Mouse (Mus musculus) limb, embryonic 14.5 days (tissue): Measurements from ENCODE around the gene Foxg1. TPM values are rescaled to one million over a fixed set of nuclear protein-coding genes. Genes with fewer than 3 reads are reported as not detected.

Experiments used
- ATAC-seq: fragments of 200-750 bp; cut with Nextera tagmentation; 2 replicates; pipeline ENCODE4 v1.8.0; 2017; ENCODE audit warnings: low read depth, moderate number of reproducible peaks, moderate TSS enrichment; ENCODE audit not compliant: low FRiP score
- DNase-seq: peaks from one replicate; pipeline ENCODE4 v3.0.0-alpha.2; 2015; ENCODE audit warnings: low spot score
- H3K27ac ChIP-seq: fragments of 300-500 bp; sonication (generic); replicated peaks from 2 replicates; pipeline ENCODE4 v1.5.1; 2014; ENCODE audit warnings: low read depth, mild to moderate bottlenecking, low read length, moderate library complexity, mixed read lengths
- H3K27me3 ChIP-seq: fragments of 300-500 bp; sonication (generic); 2 replicates; pipeline ENCODE4 v1.6.1; 2014; ENCODE audit warnings: low read length, mixed read lengths; ENCODE audit not compliant: control insufficient read depth, insufficient read depth
- H3K36me3 ChIP-seq: fragments of 300-500 bp; sonication (generic); 2 replicates; pipeline ENCODE4 v1.6.1; 2014; ENCODE audit warnings: mild to moderate bottlenecking, low read length, moderate library complexity, mixed read lengths; ENCODE audit not compliant: control insufficient read depth, insufficient read depth
- H3K4me1 ChIP-seq: fragments of 300-500 bp; sonication (generic); 2 replicates; pipeline ENCODE4 v1.6.1; 2014; ENCODE audit warnings: antibody characterized with exemption, low read length, mixed read lengths; ENCODE audit not compliant: control insufficient read depth, insufficient read depth
- H3K4me2 ChIP-seq: fragments of 300-500 bp; sonication (generic); replicated peaks from 2 replicates; pipeline ENCODE4 v1.6.1; 2014; ENCODE audit warnings: low read depth, mild to moderate bottlenecking, low read length, moderate library complexity; ENCODE audit not compliant: severe bottlenecking
- H3K4me3 ChIP-seq: fragments of 300-500 bp; sonication (generic); replicated peaks from 2 replicates; pipeline ENCODE4 v1.5.1; 2014; ENCODE audit warnings: low read length
- H3K9ac ChIP-seq: fragments of 300-500 bp; sonication (generic); 2 replicates; pipeline ENCODE4 v1.6.1; 2014; ENCODE audit warnings: mild to moderate bottlenecking, low read depth, low read length, moderate library complexity; ENCODE audit not compliant: severe bottlenecking
- H3K9me3 ChIP-seq: fragments of 300-500 bp; sonication (generic); 2 replicates; pipeline ENCODE4 v1.6.1; 2016; ENCODE audit warnings: low read length; ENCODE audit not compliant: control insufficient read depth
- POLR2A ChIP-seq: fragments of 200-500 bp; IDR thresholded peaks from 2 replicates; pipeline ENCODE4 v1.8.0; 2012; ENCODE audit warnings: inconsistent platforms, mild to moderate bottlenecking, moderate library complexity, borderline replicate concordance; ENCODE audit not compliant: insufficient read depth, insufficient read length; ENCODE audit errors: extremely low read depth
- WGBS: fragments of 180-500 bp; shearing (Covaris S2); extraction: QIAGEN DNeasy Blood & Tissue Kit; methylation state at CpG from one replicate; pipeline ENCODE4 v1.1.7; 2014; 5-methylcytosine and 5-hydroxymethylcytosine counted together
- polyA plus RNA-seq, 2 experiments: library from polyadenylated mRNA; depleted of rRNA in 1 of 2; stranded (reverse) in 1 of 2; unstranded in 1 of 2; fragments of >200 nt; fragmentation: Nextera tagmentation in 1 of 2; extraction: Ambion mirVana in 1 of 2; gene quantifications; 2 replicates each; pipeline versions ENCODE4 v1.2.1 to v1.2.3; 2012 to 2014

Foxg1 gene
- polyA plus RNA-seq, 2 experiments, result 1.2 TPM; not detected in 1

DNA sequence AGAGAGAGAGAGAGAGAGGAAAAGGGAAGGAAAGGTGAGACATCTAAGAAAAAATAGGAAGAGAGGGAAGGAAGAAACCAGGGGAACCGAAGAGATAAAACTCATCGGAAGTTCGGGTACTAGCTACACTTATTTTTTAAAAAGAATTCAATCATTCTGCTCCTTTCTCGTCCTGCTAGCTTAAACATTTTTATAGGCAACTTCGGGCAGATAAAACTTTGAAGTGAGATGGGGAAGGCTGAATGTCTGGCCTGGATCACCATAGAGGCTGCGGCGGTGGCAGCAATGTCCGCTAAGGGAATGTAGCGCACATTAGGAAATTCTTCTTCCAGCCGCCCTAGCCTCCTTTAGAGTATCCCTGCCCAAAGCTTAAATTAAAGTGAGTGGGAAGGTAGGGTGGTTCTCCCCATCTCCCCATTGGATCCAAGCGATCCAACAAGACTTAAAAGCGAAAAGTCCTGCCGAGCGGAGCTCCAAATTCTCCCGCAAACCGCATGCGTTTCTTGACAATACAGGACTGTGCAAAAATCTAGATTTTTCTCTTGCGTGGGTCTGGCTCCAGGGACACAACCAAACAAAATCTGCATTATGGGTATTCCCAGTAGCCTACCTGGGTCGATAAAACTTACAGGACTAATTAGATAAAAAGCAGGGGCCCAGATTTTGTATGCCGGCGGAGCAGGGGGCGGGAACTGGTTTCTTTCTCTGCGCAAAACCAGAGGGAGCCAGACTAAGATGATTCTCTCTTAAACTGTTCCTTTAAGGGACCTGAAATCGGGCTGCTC, 8.4 kb upstream of the Foxg1 start:
- Histone ChIP-seq H3K9me3 (no peaks in the 10 kb centered on the region), H3K9ac (no peak overlapping the region), H3K4me2 (peak overlapping the region; percentile 39), H3K4me1 (no peaks in the 10 kb centered on the region), H3K27ac (no peak overlapping the region), H3K36me3 (no peaks in the 10 kb centered on the region), H3K27me3 (peaks cover 71% of the 10 kb centered on the region), H3K4me3 (peak overlapping the region; percentile 23)
- no peak for DNase-seq
- WGBS, result 2% methylated on average over 24 of the region's 24 CpGs
- TF ChIP-seq POLR2A, result no peak
- ATAC-seq, result no peak

- peaks cover 77% of the 10 kb centered on the region for H3K27me3 ChIP-seq
- H3K4me1 ChIP-seq, result no peaks in the 10 kb centered on the region
- H3K4me2 ChIP-seq, result peak overlapping the region; percentile 39
- no peaks in the 10 kb centered on the region for H3K36me3 ChIP-seq
- no peak for TF ChIP-seq POLR2A
- no peaks in the 10 kb centered on the region for H3K9me3 ChIP-seq
- WGBS, result under 1% methylated on average over 14 of the region's 14 CpGs
- H3K9ac ChIP-seq, result no peak overlapping the region
- H3K4me3 ChIP-seq, result peak overlapping the region; percentile 23
- no peak overlapping the region for H3K27ac ChIP-seq
- ATAC-seq (no peak), DNase-seq (peak; percentile 57)
Measured at GRCm38 (mm10) chr12:49374606-49374995, 7.9 kb upstream of the Foxg1 start.

DNA sequence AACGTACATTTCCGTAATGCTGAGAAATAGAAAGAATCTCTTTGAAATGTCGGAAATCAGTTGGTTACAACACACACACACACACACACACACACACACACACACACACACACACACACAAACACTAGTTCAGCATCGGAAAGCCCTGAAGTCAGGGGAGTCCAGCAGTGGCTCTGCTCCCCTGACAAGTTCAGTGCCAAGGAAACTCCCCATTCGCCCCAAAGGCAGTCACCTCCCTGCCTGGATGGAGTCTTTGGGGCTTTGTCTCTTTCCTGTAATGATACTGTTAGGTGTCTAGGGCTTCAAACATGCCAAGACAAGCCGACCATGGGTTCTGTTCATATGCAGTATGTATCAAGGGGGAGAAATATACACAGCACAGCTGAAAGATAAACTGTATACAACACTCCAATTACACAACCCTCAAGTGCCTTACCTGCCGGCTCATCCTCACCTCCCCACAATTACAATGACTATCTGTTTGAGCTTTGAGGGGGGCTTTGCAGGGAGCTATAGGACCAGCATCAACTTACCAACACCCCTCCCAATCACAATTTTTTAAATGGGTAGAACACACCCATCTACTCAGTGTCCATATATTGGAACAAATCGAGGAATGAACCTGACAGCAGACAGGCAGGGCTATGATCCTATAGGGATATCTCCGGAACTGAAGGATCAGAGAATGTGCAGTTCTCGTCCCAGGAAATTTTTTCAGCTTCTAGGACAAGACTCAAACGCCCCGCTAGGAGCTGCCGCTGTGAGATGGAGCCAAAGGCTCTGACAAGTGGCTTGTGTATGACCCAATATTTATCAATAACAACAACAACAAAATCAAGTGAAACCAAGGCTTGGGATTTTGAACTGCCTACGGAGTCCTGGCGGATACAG, 6.8 kb upstream of the Foxg1 start:
- WGBS, result 4% methylated on average over 15 of the region's 15 CpGs
- no peak for ATAC-seq
- peaks cover 88% of the 10 kb centered on the region for H3K27me3 ChIP-seq
- DNase-seq, result no peak
- no peaks in the 10 kb centered on the region for H3K9me3 ChIP-seq
- no peak overlapping the region for H3K27ac ChIP-seq
- no peak overlapping the region for H3K9ac ChIP-seq
- H3K4me1 ChIP-seq, result no peaks in the 10 kb centered on the region
- H3K4me3 ChIP-seq, result no peak overlapping the region
- no peak overlapping the region for H3K4me2 ChIP-seq
- TF ChIP-seq POLR2A, result no peak
- no peaks in the 10 kb centered on the region for H3K36me3 ChIP-seq

DNA sequence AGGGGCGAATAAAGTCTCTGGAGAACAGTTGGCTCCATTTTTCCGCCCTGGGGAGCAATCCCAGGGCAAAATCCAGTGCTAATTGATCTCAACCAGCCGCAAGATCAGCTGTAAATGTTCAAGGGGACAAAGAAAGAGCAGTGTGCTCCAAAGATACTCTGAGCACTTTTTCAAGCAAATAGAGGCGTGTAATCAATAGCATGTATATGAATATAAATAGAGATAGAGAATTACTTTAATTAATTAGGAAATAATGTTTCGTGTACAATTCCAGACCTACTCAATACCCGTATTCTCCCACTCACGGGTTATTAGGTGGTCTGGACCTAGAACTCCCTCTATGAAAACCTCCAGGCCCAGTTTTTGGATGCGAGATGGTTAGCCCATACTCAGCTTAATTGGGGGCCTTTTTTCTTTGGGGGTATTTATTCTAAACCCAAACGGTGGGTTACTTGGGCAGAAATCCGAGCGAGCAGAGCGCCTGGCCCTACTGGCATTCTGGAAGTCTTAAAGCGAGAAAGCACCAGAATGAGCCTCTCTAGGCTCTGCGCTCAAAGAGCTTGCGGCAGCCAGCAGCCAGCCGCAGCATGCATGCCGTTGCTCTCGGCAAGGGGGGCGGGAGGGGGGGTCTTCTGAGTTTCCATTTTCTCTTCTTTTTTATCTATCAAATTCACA, 6.0 kb upstream of the Foxg1 start:
- no peak overlapping the region for H3K9ac ChIP-seq
- 1% methylated on average over 19 of the region's 19 CpGs for WGBS
- TF ChIP-seq POLR2A, result no peak
- H3K4me3 ChIP-seq, result no peak overlapping the region
- no peak for DNase-seq
- H3K9me3 ChIP-seq, result no peaks in the 10 kb centered on the region
- H3K27ac ChIP-seq, result no peak overlapping the region
- no peaks in the 10 kb centered on the region for H3K4me1 ChIP-seq
- H3K36me3 ChIP-seq, result no peaks in the 10 kb centered on the region
- no peak for ATAC-seq
- peaks cover 93% of the 10 kb centered on the region for H3K27me3 ChIP-seq
- H3K4me2 ChIP-seq, result no peak overlapping the region
